Mouse (Mus musculus) midbrain, embryonic 11.5 days (tissue): ENCODE results near the gene Ythdf2. TPM values are rescaled to one million over a fixed set of nuclear protein-coding genes. Genes with fewer than 3 reads are reported as not detected.

Source experiments
- ATAC-seq: fragments of 200-750 bp; cut with Nextera tagmentation; 2 replicates; pipeline ENCODE4 v1.8.0; 2017; ENCODE audit warnings: moderate TSS enrichment, moderate library complexity; ENCODE audit not compliant: low FRiP score
- DNase-seq: peaks from one replicate; pipeline ENCODE4 v3.0.0; 2015; ENCODE audit warnings: low spot score; ENCODE audit errors: missing footprints
- H3K27ac ChIP-seq: fragments of 300-500 bp; sonication (generic); 2 replicates; pipeline ENCODE4 v1.5.1; 2014; ENCODE audit warnings: low read depth, low read length
- H3K27me3 ChIP-seq: fragments of 300-500 bp; sonication (generic); 2 replicates; pipeline ENCODE4 v1.6.1; 2014; ENCODE audit warnings: mild to moderate bottlenecking, low read length, moderate library complexity, mixed read lengths; ENCODE audit not compliant: control insufficient read depth, insufficient read depth
- H3K36me3 ChIP-seq: fragments of 300-500 bp; sonication (generic); 2 replicates; pipeline ENCODE4 v1.6.1; 2014; ENCODE audit warnings: mild to moderate bottlenecking, low read length, moderate library complexity, mixed read lengths; ENCODE audit not compliant: control insufficient read depth, insufficient read depth
- H3K4me1 ChIP-seq: fragments of 300-500 bp; sonication (generic); 2 replicates; pipeline ENCODE4 v1.6.1; 2014; ENCODE audit warnings: low read length; ENCODE audit not compliant: control insufficient read depth, insufficient read depth
- H3K4me2 ChIP-seq: fragments of 300-500 bp; sonication (generic); 2 replicates; pipeline ENCODE4 v1.6.1; 2014; ENCODE audit warnings: mild to moderate bottlenecking, moderate library complexity
- H3K4me3 ChIP-seq: fragments of 300-500 bp; sonication (generic); 2 replicates; pipeline ENCODE4 v1.5.1; 2014; ENCODE audit warnings: low read depth, low read length
- H3K9ac ChIP-seq: fragments of 300-500 bp; sonication (generic); 2 replicates; pipeline ENCODE4 v1.6.1; 2014; ENCODE audit warnings: low read length
- H3K9me3 ChIP-seq: fragments of 300-500 bp; sonication (generic); 2 replicates; pipeline ENCODE4 v1.6.1; 2016; ENCODE audit warnings: low read length; ENCODE audit not compliant: control insufficient read depth
- WGBS: fragments of 180-500 bp; shearing (Covaris S2); extraction: QIAGEN DNeasy Blood & Tissue Kit; methylation state at CpG from one replicate; pipeline ENCODE4 v1.1.7; 2014; 5-methylcytosine and 5-hydroxymethylcytosine counted together
- polyA plus RNA-seq: library from polyadenylated mRNA; unstranded; fragments of >200 nt; fragmentation: Nextera tagmentation; extraction: Ambion mirVana; gene quantifications from 2 replicates; pipeline ENCODE4 v1.2.1, GENCODE M21; 2014

The Ythdf2 gene
- 164 and 170 TPM in 2 replicates for polyA plus RNA-seq

DNA sequence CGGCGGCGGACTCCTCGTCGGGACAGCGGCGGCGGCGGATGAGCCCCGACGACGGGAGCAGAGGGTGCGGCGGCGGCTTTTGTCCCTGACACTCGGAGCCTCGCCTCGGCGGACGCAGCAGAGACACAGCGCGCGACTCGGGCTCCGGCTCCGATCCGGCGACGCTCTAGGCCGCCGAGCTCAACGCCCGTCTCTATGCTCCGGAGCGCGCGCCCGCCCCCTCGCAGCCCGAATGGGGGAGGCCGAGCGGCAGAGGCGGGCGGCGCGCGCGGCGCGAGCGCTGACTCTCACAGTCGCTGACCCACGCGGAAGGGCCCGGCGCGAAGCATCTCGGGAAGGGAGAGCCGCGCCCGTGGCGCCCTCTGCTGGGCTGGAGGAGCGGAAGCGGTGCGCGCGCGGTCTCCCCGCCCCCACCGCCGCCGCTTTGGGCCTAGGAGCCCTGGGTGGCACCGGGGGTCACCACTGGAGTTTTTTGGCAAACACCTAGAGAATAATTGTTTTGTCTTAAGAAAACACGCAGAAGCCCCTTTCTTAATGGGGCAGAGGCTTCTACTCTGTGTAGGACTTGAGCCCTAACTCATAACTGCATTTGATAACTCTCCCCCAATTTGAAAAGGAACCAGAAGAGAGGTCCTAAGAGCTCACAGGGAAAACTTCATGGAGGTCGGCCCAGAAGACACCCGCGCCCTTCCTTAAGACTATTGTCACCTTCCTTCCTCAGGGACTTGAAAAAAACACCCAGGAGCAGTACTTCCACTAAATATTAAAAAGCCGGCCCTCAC, at the start of gene Ythdf2:
Gene Ythdf2 (minus strand): TSS at position 351 of the 782 bp plus-strand sequence.
- Histone ChIP-seq H3K4me2 (peak within 1 kb of the TSS; percentile 89), H3K27me3 (no peaks in the 10 kb centered on the region), H3K4me3 (peak within 1 kb of the TSS; percentile 100), H3K4me1 (peaks cover 13% of the 10 kb centered on the region), H3K36me3 (peaks cover 7% of the 10 kb centered on the region; the same call in 1 of the 2 replicates), H3K9ac (peak within 1 kb of the TSS; percentile 100), H3K9me3 (no peaks in the 10 kb centered on the region), H3K27ac (peak within 1 kb of the TSS; percentile 87)
- ATAC-seq (peak; percentile 97), DNase-seq (peak; percentile 100)
- 1% methylated on average over 66 of the region's 78 CpGs for WGBS

DNA sequence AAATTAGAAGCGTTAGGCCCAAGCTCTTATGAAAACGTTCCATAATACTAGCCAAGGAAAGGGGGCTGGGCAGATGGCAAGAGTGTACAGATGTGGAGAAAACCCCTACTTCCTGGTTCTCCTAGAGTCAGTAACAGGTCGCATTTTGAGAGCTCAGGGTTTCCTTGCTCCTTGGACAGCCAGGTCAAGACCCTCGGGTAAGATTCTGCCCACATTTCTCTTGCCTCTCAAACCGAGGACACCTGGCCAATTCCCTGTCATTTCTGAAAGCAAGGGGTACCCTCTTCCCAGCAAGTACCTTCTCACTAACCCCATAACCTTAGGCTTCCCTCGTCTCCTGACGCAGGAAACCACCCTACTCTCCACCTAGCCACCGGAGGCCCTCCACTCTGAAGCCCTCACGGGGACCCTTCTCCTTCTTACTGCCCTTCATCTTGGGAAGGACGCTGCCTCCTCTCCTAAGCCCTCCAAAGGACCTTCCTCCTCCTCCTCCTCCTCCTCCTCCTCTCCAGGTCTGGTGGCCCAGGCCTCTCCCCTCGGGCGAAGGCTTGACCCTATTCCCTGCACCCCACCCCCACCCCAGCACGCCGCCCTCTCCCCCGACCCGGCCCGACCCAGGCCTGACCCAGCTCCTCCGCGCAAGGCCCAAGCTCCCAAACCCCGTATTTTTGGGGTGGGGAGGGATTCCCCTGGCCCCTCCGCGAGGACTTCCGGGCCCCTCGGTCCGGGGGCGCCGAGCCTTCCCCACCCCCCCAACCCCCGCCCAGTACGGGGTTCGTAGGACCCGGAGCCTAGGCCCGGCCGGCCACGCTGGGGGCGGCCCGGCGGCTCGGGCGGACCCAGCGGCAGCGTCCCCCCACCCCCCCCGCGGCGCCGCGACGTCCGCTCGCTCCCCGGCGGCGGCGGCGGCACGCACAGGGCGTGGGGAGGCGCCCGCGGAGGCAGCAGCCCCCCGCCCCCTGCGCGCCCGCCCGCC, 48.6 kb upstream of the Ythdf2 start:
- H3K9ac ChIP-seq: peak overlapping the region; percentile 89
- 4% methylated on average over 35 of the region's 64 CpGs for WGBS
- peak; percentile 94 for DNase-seq
- peak overlapping the region; percentile 83 for H3K4me2 ChIP-seq
- H3K4me1 ChIP-seq: peaks cover 19% of the 10 kb centered on the region
- H3K36me3 ChIP-seq: no peaks in the 10 kb centered on the region
- H3K4me3 ChIP-seq: peak overlapping the region; percentile 91
- no peaks in the 10 kb centered on the region for H3K9me3 ChIP-seq
- peak overlapping the region; percentile 90 for H3K27ac ChIP-seq
- peak; percentile 82 for ATAC-seq
- H3K27me3 ChIP-seq: no peaks in the 10 kb centered on the region

DNA sequence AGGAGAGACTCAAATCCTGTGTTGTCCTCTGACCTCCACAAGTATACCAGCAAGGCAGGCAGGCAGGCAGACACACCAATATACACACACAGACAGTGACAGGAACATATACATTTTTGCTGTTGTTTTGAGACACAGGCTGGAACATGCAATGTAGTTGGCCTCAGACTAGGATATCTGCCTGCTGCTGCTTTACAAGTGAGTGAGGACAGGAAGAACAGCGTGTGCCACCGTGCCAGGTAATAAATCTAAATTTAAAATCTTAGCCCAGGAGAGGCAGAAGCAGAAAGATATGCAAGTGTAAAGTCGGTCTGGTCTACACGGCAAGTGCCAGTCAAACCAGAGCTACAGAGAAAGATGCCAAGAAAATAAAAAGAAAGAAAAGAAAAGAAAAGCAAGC, 47.1 kb upstream of the Ythdf2 start:
- Histone ChIP-seq H3K4me2 (no peak overlapping the region), H3K4me1 (peaks cover 19% of the 10 kb centered on the region), H3K36me3 (no peaks in the 10 kb centered on the region), H3K27me3 (no peaks in the 10 kb centered on the region), H3K9me3 (no peaks in the 10 kb centered on the region), H3K4me3 (no peak overlapping the region), H3K27ac (no peak overlapping the region), H3K9ac (no peak overlapping the region)
- WGBS: 94% methylated on average over 4 of the region's 4 CpGs
- DNase-seq (no peak), ATAC-seq (no peak)

DNA sequence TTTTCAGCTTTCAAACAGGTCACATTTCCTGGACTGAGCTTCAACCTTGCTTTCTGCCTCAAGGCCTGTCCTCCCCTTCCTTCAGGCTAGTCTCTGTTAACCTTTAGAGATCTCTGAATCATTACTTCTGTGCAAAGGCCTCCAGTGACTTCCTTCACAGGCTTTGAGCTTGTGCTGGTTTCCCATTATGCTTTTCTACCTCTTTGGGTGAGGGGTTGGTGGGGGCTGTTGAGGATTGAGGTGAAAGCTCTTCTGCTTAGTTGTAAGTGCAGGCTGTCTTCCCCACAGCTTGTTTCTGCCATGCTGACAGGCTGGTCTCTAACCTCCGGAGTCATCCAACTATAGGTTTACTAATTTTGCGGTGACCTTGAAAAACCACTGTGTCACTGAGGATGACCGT, 44.3 kb upstream of the Ythdf2 start:
- Histone ChIP-seq H3K4me3 (no peak overlapping the region), H3K27me3 (no peaks in the 10 kb centered on the region), H3K9me3 (no peaks in the 10 kb centered on the region), H3K4me2 (no peak overlapping the region), H3K9ac (no peak overlapping the region), H3K27ac (no peak overlapping the region), H3K36me3 (peaks cover 4% of the 10 kb centered on the region), H3K4me1 (peaks cover 14% of the 10 kb centered on the region)
- DNase-seq (no peak), ATAC-seq (no peak)
- WGBS: 95% methylated on average over 3 of the region's 3 CpGs

DNA sequence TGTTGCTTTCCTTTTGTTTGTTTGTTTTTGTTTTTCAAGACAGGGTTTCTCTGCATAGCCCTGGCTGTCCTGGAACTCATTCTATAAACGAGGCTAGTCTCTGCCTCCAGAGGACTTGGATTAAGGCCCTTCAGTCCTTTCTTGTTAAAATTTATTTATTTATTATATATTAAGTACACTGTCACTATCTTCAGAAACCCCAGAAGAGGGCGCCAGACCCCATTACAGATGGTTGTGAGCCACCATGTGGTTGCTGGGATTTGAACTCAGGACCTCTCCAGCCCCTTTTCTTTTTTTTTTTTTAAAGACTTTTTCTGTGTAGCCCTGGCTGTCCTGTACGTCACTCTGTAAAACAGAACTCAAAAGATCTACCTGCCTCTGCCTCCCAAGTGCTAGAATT, 42.9 kb upstream of the Ythdf2 start:
- H3K27ac ChIP-seq: no peak overlapping the region
- H3K36me3 ChIP-seq: peaks cover 11% of the 10 kb centered on the region
- no peak overlapping the region for H3K4me3 ChIP-seq
- no peak overlapping the region for H3K4me2 ChIP-seq
- H3K27me3 ChIP-seq: no peaks in the 10 kb centered on the region
- no peak overlapping the region for H3K9ac ChIP-seq
- H3K9me3 ChIP-seq: no peaks in the 10 kb centered on the region
- peaks cover 10% of the 10 kb centered on the region for H3K4me1 ChIP-seq
- DNase-seq (no peak), ATAC-seq (no peak)
- 90% methylated on average over 3 of the region's 3 CpGs for WGBS

DNA sequence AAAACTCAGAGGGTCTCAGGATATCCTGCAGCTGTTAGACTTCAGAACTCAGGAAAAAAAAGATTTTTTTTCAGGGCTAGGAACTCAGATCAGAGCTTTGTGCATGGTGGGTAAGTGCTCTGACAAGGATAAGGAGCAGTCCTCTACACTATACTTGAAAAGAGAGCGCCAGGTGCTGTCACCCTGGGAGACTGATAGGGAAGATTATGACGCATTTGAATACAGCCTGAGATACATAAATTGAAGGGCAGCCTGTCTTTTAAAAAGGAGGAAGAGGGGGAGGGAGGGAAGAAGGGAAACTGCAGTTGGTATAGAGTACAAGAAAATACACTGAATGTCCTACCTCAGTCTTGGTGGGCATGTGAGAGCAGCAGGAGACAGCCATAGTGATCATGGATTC, 41.5 kb upstream of the Ythdf2 start:
- ATAC-seq (no peak), DNase-seq (no peak)
- H3K4me2 ChIP-seq: no peak overlapping the region
- no peak overlapping the region for H3K4me3 ChIP-seq
- peaks cover 11% of the 10 kb centered on the region for H3K36me3 ChIP-seq
- no peak overlapping the region for H3K9ac ChIP-seq
- no peak overlapping the region for H3K27ac ChIP-seq
- WGBS: 80% methylated on average over 2 of the region's 2 CpGs
- no peaks in the 10 kb centered on the region for H3K9me3 ChIP-seq
- H3K4me1 ChIP-seq: no peaks in the 10 kb centered on the region
- no peaks in the 10 kb centered on the region for H3K27me3 ChIP-seq

DNA sequence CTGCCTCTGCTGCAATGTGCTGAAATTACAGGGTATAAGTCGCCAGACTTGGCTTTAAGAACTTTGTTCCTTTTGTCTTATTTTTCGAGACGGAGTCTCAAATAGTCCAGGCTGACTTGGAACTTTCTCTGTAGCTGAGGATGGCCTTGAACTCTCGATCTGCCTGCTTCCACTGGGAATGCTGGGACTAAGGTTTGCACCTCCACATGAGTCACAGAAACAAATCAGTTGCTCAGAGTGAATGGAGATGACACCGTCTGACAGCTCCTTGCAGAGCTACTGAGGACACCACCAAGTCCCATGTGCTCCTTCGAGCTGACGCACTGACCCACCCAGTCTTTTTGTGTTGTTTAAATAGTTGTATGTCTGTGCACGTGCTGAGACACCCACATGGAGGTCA, 41.0 kb upstream of the Ythdf2 start:
- no peak overlapping the region for H3K27ac ChIP-seq
- ATAC-seq (no peak), DNase-seq (no peak)
- no peak overlapping the region for H3K9ac ChIP-seq
- no peak overlapping the region for H3K4me3 ChIP-seq
- no peak overlapping the region for H3K4me2 ChIP-seq
- no peaks in the 10 kb centered on the region for H3K4me1 ChIP-seq
- H3K36me3 ChIP-seq: peaks cover 11% of the 10 kb centered on the region
- H3K9me3 ChIP-seq: no peaks in the 10 kb centered on the region
- WGBS: 89% methylated on average over 8 of the region's 8 CpGs
- no peaks in the 10 kb centered on the region for H3K27me3 ChIP-seq

DNA sequence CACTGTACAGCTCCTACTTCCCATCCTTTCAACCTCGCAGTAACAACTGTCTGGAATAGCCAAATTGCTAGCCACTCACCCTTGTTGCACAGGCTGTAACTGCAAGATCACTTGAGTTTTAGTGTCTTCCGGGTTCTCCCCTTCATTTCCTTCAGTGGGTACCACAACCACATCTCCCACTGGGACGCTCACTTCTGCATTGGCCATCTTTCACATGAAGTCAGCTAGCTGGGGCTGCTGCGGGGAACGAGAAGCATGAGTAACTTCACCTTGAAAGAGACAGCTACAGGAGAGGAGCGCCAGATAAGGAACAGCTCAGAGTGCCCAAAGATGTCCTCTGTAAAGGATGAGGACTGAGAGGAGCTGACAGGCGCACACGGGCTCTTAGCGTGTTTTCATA, 39.5 kb upstream of the Ythdf2 start:
- no peak overlapping the region for H3K4me2 ChIP-seq
- no peaks in the 10 kb centered on the region for H3K27me3 ChIP-seq
- no peak overlapping the region for H3K4me3 ChIP-seq
- H3K9ac ChIP-seq: no peak overlapping the region
- no peak for DNase-seq
- ATAC-seq: no peak
- WGBS: 95% methylated on average over 9 of the region's 9 CpGs
- H3K27ac ChIP-seq: no peak overlapping the region
- H3K9me3 ChIP-seq: no peaks in the 10 kb centered on the region
- H3K4me1 ChIP-seq: no peaks in the 10 kb centered on the region
- peaks cover 11% of the 10 kb centered on the region for H3K36me3 ChIP-seq
